Mouse (Mus musculus) urinary bladder, adult 2 months (tissue): ENCODE measurements around the gene Smpdl3b. TPM values are rescaled to one million over a fixed set of nuclear protein-coding genes. Genes with fewer than 3 reads are reported as not detected.
A peak's percentile ranks its signal among the peaks of the same experiment; 100 is the strongest.
"Not testable (repeated sequence)": the region's sequence is repeated elsewhere in the genome, so short reads cannot be mapped to it uniquely, and the experiment has no call there.

Experiments
- DNase-seq: peaks from one replicate; pipeline ENCODE4 v3.0.0; 2022; ENCODE audit warnings: low spot score
- polyA plus RNA-seq: library from polyadenylated mRNA; depleted of rRNA; stranded (reverse); fragments of >200 nt; gene quantifications from 2 replicates; pipeline ENCODE4 v1.2.3, GENCODE M21; 2012

The Smpdl3b gene
- polyA plus RNA-seq, 1 experiment, result 26.4 TPM

DNA sequence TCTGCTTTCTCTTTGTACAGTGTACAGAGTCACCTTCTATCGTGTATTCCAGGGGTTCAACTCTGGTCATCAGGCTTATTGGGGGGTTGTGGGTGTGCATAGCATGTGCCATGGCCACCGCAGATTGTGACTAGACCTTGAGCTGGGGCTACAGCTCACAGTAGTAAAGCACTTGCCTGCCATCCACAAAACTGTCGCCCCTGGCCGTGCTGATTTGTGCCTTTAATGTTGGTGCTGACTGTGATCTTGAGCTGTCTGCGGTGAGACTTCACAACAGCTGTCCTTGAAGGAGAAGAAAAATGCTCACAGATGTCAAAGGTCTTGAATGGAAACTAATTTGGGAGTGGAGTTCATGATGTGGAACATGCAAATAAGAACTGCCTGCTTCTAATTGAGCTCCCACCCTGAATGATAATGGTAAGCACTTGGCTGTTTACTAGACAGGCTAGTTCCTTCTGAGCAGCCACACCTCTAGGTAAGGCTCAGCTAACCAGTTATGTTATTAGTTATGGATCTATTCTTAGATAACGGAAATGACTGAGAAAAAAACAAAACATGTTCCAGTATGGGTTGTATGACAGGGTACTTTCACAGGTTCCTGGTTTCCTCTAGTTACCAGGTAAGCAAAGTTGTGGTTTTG is 21.6 kb upstream of the Smpdl3b start:
- no peak for DNase-seq

DNA sequence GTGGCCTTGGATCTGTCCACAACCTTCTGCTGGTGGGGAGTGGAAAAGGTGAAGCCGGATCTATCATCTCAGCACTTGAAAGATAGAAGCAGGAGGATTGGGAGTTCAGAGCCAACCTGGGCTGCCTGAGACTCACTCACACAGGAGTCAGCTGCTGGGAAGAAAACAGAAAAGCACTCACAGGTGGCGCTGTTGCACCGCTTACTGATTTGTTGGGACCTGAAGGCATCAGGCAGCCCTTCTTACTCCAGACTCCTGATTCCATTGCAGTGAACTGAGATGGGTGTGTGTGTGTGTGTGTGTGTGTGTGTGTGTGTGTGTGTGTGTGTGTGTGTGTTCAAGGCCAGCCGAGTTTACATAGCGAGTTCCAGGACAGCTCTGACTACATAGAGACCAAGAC is 19.7 kb upstream of the Smpdl3b start:
- DNase-seq, result peak; percentile 44

DNA sequence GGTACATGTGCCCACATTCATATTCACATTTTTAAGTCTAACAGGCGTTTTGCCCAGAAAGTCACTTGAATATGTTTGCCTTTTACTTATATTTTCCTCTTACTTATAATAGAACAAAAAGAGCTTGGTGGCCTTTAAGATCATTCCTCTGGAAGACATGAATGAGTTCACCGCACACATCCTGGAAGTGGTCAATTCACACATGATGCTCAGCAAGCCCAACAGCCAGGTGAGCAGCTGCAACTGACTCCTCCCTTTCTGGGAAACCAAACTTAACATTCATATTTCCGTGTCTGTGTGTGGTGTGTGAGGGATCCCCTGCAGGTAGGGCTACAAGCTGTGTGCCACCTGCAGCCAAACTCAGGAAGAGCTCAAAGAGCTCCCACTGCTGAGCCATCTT is 17.9 kb upstream of the Smpdl3b start:
- DNase-seq, result no peak

DNA sequence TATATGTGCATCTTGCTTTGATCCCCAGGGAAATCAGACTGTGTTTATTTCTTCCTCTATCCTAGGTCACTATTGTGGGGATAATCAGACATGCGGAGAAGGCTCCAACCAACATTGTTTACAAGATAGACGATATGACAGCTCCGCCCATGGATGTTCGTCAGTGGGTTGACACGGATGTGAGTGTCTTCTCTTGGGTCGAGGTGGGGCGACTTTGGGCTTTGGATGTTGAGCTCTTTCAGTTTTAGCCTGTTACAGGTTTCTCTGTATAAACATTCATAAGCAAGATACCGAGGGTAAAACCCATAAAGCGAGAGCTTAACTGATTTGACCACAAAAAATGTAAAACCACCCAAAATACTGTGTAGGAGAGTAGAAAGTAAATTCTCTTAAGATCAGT is 14.7 kb upstream of the Smpdl3b start:
- DNase-seq, result no peak

DNA sequence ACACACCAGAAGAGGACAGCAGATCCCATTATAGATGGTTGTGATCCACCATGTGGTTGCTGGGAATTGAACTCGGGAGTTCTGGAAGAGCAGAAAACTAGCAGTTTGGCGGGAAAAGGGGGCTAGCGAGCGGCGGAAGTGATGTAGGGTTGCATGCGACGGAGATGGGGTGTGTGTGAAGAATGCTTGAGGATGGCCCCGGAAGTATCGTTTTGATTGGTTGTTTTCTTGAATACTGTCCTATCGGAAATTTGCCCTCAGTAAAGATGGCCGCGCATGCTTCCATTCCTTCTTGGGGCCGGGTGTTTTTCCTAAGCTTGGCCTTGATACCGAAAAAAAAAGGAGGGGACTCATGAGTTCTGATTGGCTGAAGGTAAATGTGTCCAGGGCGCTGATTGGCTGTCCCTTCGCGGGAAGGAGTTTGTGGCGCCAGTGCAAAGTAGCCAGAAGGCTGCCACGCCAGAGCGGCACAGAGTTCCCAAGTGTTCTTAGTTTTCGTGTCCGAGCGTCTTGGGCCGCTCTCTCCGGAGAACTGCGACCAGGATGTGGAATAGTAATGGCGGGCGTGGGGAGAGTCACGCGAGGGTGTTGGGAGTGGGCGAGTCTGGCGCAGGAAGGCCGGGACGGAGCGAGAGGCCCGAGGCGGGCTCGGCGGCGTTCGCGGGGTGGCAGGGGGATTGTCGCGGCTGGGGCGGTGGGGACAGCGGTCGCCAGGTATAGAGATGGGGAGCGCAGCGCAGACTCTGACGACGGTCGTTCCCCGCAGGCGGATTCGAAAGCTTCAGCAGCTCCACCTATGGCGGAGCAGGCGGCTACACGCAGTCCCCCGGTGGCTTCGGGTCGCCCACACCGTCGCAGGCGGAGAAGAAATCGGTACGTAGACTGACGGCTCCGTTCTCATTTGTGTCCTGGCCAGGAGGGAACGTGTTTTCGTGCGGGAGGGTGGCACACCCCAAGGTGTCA is 11.1 kb upstream of the Smpdl3b start, which contains the start of gene Rpa2:
Gene Rpa2, plus strand, starts transcription at position 419 of the 963 bp plus-strand sequence.
- peak; percentile 89 for DNase-seq

DNA sequence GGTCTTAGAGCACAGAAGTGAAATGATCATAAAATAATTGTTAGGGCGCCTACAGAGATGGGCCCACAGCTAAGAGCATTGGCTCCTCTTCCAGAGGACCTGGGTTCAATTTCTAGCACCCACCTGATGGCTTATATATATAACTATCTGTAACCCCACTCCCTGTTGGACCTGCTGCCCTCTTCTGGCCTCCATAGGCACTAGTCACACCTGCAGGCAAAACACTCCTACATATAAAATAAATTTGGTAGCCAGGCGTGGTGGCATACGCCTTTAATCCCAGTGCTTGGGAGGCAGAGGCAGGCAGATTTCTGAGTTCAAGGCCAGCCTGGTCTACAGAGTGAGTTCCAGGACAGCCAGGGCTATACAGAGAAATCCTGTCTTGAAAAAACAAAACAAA is 6.1 kb upstream of the Smpdl3b start:
- DNase-seq, result not testable (repeated sequence)

DNA sequence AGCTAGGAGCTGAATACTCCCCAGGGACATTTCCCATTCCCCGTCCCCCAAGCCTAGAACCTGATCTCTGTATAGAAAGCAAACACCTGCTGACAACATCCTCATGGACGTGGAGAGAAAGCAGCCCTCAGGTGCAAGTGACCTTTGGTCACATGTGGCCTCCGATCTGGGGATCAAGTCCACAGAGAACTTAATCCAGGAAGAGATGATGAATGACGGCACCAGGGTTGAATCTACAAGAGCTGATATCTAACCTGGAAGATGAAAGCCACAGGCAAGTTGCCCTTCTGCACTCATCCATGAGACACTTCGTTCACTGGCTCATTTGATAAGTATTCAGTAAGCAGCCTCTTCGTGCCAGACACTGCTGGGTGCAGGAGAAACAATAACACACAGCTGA is 5.5 kb upstream of the Smpdl3b start:
- DNase-seq, result no peak

DNA sequence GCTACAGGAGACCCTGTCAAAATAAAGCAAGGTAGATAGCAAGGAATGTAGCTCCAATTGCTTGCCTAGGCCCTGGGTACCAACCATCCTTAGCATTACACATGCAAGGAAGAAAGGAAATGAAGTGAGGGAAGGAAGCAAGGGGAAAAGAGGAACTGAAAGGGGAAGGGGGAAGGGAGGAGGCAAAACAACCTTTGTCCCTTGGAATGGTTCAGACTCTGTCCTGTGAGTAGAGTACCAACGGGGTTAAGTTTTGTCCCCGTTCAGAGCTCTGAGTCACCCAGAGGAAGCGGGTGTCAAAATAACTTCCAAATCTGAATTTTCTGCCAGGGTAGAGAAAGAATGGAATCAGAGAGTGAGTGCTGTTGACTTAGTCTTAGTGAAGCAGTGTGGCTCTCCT is 3.2 kb upstream of the Smpdl3b start:
- DNase-seq, result no peak

DNA sequence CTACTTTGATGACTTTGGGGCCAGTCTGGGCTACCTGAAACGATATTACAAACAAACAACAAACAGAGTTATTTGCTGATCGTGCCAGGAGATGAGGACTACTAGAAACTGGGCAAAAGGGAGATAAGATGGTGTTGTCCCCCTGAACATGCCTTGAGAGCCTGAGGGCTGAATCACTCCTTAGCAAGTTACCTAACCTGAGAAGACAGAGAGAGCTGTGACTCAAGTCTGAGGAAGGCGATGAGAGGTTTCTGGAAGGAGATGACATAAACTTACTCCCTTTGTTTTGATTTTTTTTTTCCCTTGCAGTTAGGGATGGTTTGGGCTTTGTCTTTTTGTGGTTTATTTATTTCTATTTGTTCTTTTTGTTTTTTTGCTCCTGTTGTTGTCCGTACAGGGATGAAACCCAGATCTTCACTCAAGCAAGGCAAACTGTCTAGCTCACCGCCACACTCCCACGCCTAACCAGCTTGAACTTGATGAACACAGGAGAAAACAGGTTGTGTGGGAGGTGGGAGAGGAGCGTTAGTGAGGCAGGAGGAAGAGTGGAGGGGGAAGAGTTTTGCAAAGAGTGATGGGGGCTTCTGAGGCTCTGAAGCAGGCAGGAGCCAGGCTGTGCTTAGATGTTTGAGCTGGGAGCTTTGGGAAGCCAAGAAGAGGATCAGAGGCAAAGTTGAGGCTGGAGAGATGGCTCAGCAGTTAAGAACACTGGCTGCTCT is 740 bp upstream of the Smpdl3b start:
- no peak for DNase-seq

DNA sequence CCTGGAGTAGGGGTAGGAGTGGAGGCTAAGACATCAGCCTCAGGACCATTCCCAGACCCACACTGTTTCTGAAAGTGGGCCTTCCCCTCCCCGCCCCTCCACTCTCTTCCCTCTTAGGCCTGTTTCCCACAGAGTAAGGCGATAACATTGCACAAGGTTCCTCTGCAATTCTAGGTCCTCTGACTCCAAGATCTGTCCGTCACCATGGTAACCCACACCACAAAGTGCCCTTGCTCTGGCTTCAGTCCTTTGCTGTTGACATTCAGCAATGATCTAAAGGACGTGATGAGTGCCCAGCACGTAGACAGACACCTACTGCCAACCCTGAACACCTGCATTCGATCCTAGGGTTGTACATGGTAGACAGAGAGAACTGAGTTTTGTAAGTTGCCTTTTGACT is 4.1 kb downstream of the Smpdl3b start:
- no peak for DNase-seq

DNA sequence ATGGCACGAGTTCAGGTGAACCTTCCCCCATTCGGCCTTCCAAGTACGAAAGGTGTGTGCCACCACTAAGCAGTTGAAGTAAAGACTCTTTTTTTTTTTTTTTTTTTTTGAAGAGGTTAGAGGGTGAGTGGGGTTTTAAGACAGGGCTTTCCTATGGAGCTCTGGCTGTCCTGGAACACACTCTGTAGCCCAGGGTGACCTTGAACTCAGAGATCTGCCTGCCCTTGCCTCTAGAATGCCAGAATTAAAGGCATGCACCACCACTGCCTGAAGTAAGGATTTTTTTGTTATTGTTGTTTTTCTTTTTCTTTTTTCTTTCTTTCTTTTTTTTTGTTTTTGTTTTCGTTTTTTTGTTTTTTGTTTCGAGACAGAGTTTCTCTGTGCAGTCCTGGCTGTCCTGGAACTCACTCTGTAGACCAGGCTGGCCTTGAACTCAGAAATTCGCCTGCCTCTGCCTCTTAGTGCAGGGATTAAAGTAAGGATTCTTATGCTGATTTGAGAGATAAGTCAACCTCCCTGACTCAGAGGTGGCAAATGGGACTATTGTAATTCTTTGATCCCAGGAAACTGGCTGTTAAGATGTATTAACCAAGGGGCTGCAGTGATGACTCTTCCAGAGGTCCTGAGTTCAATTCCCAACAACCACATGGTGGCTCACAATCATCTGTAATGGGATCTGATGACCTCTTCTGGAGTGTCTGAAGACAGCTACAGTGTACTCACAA is 7.6 kb downstream of the Smpdl3b start:
- no peak for DNase-seq

DNA sequence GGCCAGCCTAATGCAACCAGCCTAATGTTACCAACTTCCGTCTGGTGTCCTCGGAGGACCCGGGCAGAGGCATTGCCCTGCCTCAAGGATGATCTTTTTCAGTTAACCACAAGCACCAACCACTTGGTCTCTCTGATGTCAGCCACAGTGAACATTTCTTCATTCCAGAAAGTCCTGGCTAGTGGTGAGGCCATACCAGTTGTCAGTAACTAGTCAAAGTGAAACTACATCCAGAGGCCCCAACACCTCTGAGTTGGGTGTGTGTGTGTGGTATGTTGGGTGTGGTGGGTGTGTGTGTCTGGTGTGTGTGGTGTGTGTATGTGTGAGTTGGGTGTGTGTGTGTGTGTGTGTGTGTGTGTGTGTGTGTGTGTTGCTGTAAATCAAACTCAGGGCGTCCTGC is 8.3 kb downstream of the Smpdl3b start:
- DNase-seq, result no peak

DNA sequence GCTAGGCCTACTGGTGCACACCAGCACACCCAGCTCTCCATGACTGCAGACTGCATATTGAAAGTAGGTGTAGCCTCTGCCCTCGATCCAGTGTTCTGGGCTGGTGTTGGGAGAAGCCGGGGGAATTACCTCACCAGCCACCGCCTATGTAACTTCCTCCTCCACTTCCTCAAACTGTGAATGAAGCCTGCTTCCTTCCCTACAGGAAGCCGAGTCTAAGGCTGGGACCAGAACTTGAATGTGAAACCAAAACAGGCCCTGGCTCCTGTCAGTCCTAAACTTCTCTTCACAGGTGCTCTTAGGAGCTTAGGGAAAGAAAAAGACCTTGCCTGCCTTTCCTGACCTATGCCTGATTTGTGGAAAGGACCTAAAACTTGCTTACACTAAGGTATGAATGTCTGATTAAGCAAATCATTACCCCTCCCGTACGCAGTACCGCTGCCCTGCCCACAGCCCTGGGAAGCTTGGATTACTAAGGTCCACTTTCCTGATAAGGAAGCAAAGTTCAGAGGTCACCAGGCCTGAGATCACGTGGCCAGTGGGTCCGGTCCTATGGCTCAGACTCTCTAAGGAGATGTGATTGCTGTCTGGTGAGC is 9.3 kb downstream of the Smpdl3b start:
- DNase-seq, result no peak

DNA sequence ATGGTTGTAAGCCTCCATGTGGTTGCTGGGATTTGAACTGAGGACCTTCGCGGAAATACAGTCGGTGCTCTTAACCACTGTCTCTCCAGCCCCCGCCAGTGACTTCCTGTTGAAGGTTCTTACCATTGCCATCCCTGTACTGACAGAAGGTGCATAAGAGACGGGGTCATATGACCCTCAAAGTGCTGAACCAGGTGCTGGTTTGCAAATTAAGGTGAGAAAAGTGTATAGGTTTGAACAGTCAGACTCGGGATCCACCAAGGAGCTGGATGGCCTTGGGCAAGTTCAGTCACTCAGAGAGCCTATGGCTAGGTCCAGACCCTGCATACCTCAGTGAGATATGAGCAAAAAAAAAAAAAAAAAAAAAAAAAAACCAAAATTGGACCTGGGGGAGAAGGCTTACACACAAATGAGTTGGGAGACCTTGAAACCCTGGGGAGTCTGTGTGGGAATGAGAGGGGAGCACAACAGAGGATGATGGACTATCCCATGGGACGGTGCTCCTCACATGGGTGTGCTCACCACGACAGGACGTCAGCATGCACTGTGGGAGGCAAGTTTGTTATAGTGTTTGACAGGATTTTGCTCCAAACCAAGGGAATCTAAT is 10.0 kb downstream of the Smpdl3b start:
- DNase-seq, result no peak

DNA sequence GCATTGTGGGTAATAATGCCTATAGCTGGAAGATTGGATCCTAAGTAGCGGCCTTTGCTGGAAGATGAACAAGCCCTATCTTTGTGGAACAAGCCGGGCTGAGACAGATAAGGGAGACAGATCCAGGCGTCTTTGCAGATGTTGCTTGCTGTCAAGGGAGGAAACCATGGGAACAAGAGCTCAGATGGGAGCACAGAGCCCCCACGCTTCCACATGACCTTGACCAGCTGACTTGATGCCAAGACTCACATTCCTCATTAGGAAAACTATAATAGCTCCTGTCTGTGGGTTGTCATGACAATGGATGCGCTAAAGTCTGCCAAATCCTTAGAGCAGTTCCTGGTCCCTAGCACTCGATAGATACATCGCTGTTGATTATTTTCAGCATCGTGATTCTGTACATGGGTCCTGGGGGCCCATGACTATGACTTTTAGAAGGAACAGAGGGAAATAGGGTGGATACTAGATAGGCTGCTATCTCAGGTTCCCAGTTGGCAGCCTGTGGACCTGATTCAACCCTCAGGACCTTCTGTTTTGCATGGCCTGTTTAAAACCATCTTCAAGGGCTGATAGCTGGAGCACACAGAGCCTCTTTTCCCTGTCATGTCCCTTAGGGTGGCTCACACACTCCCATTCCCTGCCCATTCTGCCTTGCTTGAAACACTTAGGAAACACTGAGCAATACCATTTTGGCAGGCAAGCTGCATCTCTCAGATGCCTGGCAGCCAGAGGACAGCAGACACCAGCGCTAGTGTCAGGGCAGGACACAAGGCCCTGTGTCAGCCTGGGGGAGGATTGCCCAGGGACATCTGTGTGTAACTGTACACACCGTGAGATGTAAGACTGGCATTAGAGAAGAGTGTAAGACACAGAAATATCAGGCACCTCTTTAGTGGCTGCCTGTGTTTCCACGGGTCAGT is 12.8 kb downstream of the Smpdl3b start:
- no peak for DNase-seq

DNA sequence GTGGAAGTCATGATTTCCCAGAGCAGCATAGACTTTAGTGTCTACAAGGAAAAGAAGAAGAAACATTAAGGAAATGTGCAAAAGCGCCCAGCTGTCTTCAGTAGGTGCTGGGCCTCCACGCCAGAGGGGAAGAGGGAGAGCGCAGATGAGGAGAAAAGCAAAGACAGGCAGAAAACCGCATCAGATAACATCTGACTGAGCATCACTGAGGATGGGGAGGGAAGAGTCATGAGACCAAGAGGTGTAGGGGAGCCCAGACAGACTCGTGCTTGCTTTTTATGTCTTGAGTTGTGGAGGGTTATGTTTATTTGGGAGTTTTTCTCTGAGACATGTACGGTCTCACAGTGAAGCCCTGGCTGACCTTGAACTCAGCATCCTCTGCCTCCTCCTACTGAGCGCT is 15.6 kb downstream of the Smpdl3b start:
- DNase-seq, result no peak

DNA sequence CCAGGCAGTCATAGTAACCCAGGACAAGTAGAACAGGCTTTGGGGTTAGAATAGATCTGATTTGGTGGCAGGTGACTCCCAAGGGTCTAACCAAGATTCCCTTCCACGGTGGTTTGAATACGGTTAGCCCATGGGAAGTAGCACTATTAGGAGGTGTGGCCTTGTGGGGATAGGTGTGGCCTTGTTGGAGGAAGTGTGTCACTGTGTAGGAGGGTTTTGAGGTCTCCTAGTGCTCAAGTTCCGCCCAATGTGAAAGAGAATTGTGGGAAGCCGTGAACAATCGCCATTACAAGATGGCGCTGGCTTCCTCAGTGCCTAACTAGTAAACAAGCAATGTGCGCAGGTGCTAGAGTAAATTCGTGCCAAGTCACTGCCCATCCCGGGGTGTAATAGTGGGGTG is 19.9 kb downstream of the Smpdl3b start:
- DNase-seq, result not testable (repeated sequence)

DNA sequence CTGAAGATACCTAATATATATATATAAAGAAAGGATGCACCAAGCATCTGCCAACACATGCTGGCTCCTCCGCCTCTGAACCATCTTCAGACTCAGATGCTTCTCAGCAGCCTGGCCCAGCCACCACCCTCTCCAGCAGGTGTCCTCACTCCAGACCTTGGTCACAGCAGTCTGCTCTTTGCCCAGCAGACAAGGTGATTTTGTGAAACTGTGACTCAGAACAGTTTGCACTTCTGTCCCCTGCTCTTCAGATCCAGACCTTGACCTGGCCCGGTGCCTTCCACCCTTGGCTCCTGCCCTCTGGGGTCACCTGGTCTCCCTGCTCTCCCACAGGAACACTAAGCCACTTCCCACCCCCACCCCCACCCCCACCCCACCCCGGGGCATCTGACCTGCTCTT is 21.2 kb downstream of the Smpdl3b start:
- no peak for DNase-seq

DNA sequence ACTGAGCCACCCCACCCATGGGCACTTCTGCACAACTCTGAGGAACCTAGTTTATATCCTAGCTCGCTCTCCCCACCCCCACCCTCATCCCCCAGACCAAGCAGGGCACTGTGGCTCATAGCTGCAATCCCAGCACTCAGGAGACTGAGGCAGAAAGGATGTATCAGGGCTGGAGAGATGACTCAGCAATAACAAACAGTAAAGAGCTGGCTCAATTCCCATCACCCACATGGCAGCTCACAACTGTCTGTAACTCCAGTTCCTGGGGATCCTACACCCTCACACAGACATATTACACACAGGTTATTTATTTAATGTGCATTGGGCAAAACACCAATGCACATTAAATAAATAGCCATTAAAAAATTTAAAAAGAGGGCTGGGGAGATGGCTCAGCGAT is 21.7 kb downstream of the Smpdl3b start:
- DNase-seq, result no peak

DNA sequence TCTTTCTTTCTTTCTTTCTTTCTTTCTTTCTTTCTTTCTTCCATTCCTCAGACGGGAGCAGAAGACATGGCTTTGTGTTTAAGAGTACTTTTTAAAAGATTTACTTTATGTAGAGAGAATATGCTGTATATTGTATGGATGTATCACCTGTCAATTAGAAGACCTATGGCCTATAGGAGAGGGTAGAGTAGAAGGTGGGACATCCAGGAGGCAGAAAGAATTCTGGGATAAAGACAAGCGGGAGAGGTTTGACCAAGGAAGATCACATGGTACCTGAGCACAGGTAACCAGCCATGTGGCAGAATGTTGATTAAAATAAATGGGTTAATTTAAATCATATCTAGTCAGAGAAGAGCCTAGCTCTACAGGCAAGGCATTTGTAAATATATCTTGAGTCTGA is 22.3 kb downstream of the Smpdl3b start:
- no peak for DNase-seq
